Mouse (Mus musculus): ENCODE data around the gene Gm20777.
"Not testable (repeated sequence)": the region's sequence is repeated elsewhere in the genome, so short reads cannot be mapped to it uniquely, and the experiment has no call there.

The Gm20777 gene

DNA sequence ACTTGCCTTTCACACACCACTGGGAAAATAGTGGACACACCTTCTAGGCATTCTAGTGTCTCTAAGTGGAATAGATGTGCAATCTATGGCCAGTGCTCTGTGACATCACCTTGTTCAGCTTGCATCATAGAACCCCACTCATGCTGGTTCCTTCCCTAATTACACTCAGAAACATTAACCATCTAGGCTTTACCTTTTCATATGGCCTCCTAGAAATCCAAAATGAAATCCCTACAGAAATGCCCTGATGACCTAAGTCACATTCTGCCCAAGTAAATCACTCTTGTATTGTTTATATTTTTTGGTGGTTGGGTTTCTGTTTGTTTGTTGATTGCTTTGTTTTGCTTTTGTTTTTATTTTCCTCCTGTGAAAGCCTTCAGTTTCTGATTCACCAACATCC, at the start of gene Gm20777:
Gene Gm20777, minus strand, starts transcription at position 101 of the 400 bp plus-strand sequence.
- not testable (repeated sequence) for DNase-seq (ENCODE audit: low read depth, low spot score)

DNA sequence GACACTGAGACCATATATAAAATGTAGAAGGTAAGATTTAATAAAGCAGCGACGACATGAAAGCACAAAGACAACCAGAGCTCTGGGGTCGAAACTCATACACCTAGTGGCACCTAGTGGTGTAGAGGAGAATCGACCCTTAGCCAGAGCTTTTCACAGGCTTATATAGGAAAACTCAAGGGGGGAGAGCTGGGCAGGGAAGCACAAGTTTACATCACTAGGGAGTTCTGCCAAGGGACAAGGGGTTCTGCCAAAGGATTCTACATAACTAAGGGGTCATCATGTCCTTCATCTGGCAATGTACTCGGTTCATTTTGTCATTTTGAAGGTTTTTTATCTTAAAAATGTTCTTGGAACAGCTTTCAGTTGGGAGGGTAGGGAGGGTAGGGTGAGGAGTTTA, 42.7 kb downstream of the Gm20777 start:
- DNase-seq (ENCODE audit: low read depth, low spot score): not testable (repeated sequence)

DNA sequence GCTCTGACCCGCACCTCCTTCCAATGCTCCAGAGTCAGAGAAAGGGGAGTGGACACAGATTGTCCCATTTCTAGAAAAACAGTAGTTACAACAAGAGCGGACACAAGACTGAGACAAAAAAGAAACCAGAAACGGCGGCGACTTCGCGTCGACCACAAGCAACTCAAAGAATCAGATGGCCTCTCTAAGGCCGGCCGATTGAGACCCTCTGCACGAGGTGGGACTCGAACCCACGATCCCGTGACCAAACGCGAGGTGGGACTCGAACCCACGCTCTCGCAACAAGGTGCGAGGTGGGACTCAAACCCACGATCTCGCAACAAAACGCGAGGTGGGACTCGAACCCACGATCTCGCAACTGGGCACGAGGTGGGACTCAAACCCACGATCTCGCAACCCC, 43.5 kb downstream of the Gm20777 start:
- not testable (repeated sequence) for DNase-seq (ENCODE audit: low read depth, low spot score)

DNA sequence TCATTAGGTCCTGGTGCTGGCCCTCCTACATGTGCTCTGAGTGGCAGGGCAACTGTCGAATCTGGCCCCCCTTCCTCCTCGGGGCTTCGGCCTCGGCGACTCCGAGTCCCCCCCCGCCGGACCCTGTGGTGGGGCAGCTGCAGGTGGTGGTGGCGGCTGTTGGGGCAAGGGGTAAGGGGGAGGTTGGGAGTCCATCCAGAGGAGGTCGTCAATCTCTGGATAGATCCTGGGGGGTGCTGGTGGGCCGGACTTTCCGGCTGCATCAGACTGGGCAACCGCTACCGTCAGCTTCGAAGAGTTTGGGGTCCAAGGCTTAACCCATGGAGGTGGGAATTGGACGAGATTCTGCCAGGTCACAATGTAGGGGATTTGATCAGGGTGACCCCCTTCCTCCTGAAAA, 44.0 kb downstream of the Gm20777 start:
- not testable (repeated sequence) for DNase-seq (ENCODE audit: low read depth, low spot score)

DNA sequence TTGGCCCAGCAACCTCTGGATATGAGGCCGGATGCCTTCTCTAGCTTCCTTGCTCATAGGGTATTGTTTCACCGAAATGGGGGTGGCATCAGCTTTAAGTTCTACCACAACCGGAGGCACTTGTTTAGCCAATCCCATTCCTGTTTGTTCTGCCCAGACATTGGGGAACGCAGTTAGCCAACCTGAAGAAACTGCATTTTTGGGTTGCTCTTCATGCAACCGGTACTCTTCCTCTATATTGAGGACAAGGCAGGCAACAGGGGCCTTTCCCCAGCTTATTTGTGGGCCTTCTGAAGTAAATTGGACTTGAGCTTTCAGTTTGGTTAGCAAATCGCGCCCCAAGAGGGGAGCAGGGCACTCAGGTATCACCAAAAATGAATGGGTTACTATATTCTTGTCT, 45.6 kb downstream of the Gm20777 start:
- DNase-seq (ENCODE audit: low read depth, low spot score): not testable (repeated sequence)

Data from forelimb bud, embryonic 11.5 days (tissue).